Mouse (Mus musculus): ENCODE results near the gene Gm13769.
"Not testable (repeated sequence)": the region's sequence is repeated elsewhere in the genome, so short reads cannot be mapped to it uniquely, and the experiment has no call there.

Gm13769 gene

DNA sequence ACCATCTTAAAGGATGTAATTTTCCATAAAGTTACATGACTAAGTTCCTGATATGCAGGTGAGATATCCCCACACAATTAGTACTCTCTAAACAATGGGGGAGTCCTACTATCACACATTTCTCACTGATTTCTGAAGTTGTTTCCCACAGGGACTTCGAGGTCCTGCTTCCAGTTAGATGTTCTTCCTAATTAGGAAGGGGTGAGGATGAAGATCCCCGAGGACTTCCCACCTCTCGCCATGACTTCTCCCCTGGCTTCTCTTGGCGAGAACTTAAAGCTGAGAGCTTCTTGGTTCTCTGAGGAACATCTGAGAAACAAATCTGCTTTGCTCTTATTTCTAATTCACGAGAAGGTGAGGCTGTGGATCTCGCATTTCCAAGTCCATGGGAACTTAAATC, at the start of gene Gm13769:
Gene Gm13769, plus strand, starts transcription at position 301 of the 400 bp plus-strand sequence.
- DNase-seq = not testable (repeated sequence)

DNA sequence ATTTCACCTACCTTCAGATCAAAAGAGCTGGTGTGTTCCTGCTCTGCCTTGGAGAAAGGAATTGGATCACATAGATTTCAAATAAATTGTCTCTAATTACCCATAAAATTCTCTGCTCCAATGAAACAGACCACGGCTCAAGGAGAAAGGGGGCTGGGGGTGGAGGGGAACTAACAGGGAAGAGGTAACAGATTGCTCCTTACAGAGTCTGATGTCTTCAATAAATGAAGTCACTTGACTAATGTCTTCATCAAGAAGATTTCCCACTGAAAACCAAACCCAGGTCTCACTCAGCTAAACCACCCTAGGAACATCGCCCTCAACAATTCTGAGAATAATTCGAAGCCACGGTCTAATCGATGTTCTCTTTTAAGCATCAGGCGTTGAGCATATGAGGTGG, 29.3 kb upstream of the Gm13769 start, which contains the start of gene Olfr1272:
Gene Olfr1272, minus strand, starts transcription at position 101 of the 400 bp plus-strand sequence.
- DNase-seq = no peak

DNA sequence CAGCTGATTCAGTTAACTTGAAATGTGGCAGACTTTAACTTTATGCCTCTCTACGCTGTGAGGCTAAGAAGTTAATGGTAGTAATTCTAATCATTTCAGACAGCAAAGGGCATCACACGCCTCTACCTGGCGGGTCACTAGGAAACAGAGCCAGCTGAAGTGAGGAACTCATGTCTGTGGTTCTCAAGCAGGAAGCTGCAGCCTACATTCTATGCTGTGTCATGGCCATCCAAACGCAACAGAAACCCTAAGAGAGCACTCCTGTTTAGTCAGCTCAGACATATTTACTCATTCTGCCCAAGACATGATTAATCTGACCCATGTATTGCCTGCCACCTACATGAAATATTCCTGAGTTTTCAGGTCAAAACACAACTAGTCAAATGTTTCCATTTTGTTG, 24.7 kb downstream of the Gm13769 start:
- not testable (repeated sequence) for DNase-seq

DNA sequence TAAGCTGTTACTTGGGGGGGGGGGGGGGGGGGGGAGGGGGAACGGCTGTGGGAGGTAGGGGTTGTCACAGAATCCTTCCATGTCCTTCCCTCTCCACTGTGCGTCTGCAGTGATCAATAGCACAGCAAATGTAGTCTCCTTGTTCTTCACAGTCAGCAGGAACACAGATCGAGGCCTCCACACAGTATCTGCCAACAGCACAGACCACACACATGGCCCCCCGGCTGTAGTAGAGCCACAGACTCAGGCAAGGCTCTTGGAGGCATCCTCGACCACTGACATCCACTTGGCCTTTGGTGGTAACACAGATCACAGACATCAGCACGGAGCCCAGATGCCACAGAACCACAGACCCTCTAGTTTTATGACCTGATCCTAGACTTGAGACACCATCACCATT, 29.0 kb downstream of the Gm13769 start:
- DNase-seq = not testable (repeated sequence)

DNA sequence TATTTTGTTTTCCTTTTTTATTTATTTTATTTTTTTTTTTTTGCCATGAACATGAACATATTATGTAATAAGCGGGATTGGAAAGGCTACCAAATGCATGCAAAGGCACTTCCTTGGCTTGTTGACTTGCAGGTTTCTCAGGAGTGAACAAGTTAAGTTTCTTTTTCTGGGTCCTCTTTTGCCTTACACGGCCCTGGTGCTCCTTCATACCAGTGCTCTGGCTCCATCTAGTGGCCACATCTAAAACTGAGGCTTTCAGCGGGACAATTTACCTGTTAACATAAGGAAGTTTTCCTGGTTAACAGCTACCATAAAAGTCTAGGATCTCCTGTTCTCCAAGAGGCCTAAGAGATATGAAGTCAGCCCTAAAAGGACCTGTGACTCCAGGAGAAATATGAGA, 29.5 kb downstream of the Gm13769 start:
- not testable (repeated sequence) for DNase-seq

DNA sequence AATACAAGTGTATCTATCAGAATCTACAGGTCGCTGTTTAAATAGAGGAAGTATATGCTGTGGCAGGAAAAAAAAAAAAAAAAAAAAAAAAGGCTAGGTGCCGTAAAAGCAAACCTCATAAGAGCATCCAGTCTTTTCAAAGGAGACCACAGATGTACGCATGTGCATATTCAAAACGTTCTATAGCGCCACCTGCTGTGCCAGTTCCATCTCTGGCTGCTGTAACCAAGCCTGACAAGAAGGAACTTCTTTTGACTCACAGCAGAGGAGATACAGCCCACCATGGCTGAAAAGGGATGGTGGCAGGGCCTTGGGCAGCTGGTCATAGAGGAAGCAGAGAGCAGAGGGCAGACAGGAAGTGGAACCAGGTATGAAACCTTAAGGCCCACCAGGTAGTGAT, 37.2 kb downstream of the Gm13769 start:
- DNase-seq = not testable (repeated sequence)

DNA sequence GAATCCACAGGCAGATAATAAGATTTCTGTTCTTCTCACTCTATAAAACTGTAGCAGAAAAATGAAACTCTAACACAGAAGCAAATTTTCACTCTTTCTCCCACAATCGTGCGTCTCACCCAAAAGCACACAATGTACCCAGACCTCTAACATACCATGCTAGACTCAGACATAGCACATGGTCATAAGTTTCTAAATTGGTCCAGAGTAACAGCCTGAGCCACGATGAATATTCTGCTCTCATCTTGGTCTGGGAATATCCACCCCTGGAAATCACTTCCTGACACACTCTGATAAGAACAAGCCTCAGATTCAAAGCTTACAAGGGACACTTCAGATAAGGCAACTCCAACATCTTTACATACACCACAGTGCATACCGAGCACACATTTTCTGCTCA, 38.2 kb downstream of the Gm13769 start:
- DNase-seq = not testable (repeated sequence)
